Mouse (Mus musculus) lung, adult 2 months (tissue): ENCODE data around the gene Vmn1r95.
"Not testable (repeated sequence)": the region's sequence is repeated elsewhere in the genome, so short reads cannot be mapped to it uniquely, and the experiment has no call there.

Source experiments
- CTCF ChIP-seq: fragments of 200-500 bp; IDR thresholded peaks from 2 replicates; pipeline ENCODE4 v1.5.1; 2011; ENCODE audit warnings: mild to moderate bottlenecking, low read length, control low read depth; ENCODE audit not compliant: insufficient read depth
- POLR2A ChIP-seq: fragments of 200-500 bp; IDR thresholded peaks from 2 replicates; pipeline ENCODE4 v1.6.1; 2011; ENCODE audit warnings: low read depth, mild to moderate bottlenecking, control low read depth, low read length, borderline replicate concordance; ENCODE audit errors: extremely low read depth

GRCm38 (mm10) chr7:20205507-20205906, 12.0 kb downstream of the Vmn1r95 start, which contains the start of gene Gm6164:
- not testable (repeated sequence) for TF ChIP-seq CTCF, POLR2A
